Mouse (Mus musculus) central nervous system, embryonic 18 days (tissue): ENCODE measurements around the gene Ccdc54. TPM values are rescaled to one million over a fixed set of nuclear protein-coding genes. Genes with fewer than 3 reads are reported as not detected.

Experiments
- polyA plus RNA-seq: library from polyadenylated mRNA; depleted of rRNA; stranded (reverse); fragments of >200 nt; gene quantifications from 2 replicates; pipeline ENCODE4 v1.2.3, GENCODE M21; 2012; rRNA removed

The Ccdc54 gene
- polyA plus RNA-seq, result not detected in 2 replicates

GRCm38 (mm10) chr16:50591054-50591453, at the start of gene Ccdc54:
Gene Ccdc54 (minus strand): TSS chr16:50591154.

Other genes starting within 250 kb of the Ccdc54 start
- 6.0 and 6.5 TPM in 2 replicates for gene Bbx, start 158.8 kb downstream of the Ccdc54 start, polyA plus RNA-seq